Comparison of ENCODE assay signal across 15 mouse cellular contexts in the genomic region with DNA sequence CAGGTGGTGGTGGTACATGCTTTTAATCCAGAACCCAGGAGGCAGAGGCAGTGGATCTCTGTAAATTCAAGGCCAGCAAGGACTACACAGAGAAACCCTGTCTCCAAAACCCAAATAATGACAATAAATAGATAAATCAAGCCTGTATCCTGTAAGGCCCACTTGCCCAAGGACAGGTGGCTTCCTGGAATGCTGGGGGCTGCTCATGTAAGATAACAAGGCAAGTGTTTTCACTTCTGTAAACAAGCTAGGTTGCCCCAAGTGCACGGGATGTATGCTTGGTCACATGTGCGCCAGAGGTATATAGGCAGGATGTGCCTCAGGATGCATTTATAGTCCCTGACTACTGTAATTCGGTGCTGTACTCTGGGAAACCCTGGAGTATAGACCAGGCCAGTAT.
"Had no signal": no experiment of that assay in that cellular context is flagged by ENCODE, and none has a peak within 500 bp of the region (broad histone marks: within the 10 kb centered on the region; RNA-seq: fewer than 3 reads in every experiment).

No protein-coding gene starts in this region.

- H3K4me1 ChIP-seq: limb, embryonic 12.5 days had no signal

- H3K36me3 ChIP-seq: limb, embryonic 12.5 days; neural tube, embryonic 15.5 days had no signal

- H3K27ac ChIP-seq: kidney, postnatal 0 days; limb, embryonic 12.5 days; macrophage; neural tube, embryonic 15.5 days had no signal

- ATAC-seq: intestine, embryonic 16.5 days had no signal

- H3K4me3 ChIP-seq: limb, embryonic 12.5 days; myocyte; neural tube, embryonic 15.5 days had no signal

- H3K4me2 ChIP-seq: limb, embryonic 12.5 days; neural tube, embryonic 15.5 days had no signal

- DNase-seq: kidney, adult 8-10 months; kidney, postnatal 36 days; layer of hippocampus, adult 9-11 months; layer of hippocampus, postnatal 36 days; lung, adult 2 months; lung, postnatal 10 days; midbrain, embryonic 14.5 days; right cerebral cortex, adult 18-20 months; right cerebral cortex, postnatal 25 days had no signal

- H3K9ac ChIP-seq: limb, embryonic 12.5 days; neural tube, embryonic 15.5 days had no signal

- H3K27me3 ChIP-seq: limb, embryonic 12.5 days; neural tube, embryonic 15.5 days had no signal
